Mouse (Mus musculus): ENCODE data around the gene Neil1. TPM values are rescaled to one million over a fixed set of nuclear protein-coding genes. Genes with fewer than 3 reads are reported as not detected.

Gene Neil1
- total and polyA plus RNA-seq, 2 experiments, result 4.0 to 7.2 TPM

- 91% methylated on average over 8 of the region's 8 CpGs for WGBS
- H3K27me3 ChIP-seq (ENCODE audit: control insufficient read depth, insufficient read depth, low read length), result no peaks in the 10 kb centered on the region
Measured at GRCm38 (mm10) chr9:57144830-57145229, 3.3 kb downstream of the Neil1 start.

GRCm38 (mm10) chr9:57143212-57143611 is 4.9 kb downstream of the Neil1 start:
- H3K4me3 ChIP-seq (ENCODE audit: insufficient read depth, low read depth, low read length), result no peak overlapping the region
- no peak overlapping the region for H3K9ac ChIP-seq (ENCODE audit: low read depth, low read length)
- TF ChIP-seq POLR2A (IDR thresholded peaks at IDR 0.05; ENCODE audit: extremely low read depth, insufficient read depth, low read length), result no peak
- no peak for TF ChIP-seq CTCF (IDR thresholded peaks at IDR 0.05; ENCODE audit: low read depth, low read length)
- DNase-seq (ENCODE audit: extremely low read depth, low read depth, low spot score), result no peak
- H3K79me2 ChIP-seq (ENCODE audit: control insufficient read depth, insufficient read depth, low read length), result no peaks in the 10 kb centered on the region
- no peaks in the 10 kb centered on the region; the same call in 1 of the 2 replicates for H3K36me3 ChIP-seq (ENCODE audit: control insufficient read depth, insufficient read depth, low read length)
- H3K4me1 ChIP-seq (ENCODE audit: control insufficient read depth, insufficient read depth, low read length), result 0 out of 2 replicates have a peak, but pooled peaks cover 4% of the 10 kb centered on the region
- no peaks in the 10 kb centered on the region for H3K27me3 ChIP-seq (ENCODE audit: control insufficient read depth, insufficient read depth, low read length)
- no peak overlapping the region for H3K27ac ChIP-seq (replicated peaks; ENCODE audit: insufficient read depth, low read depth, low read length)
- 93% methylated on average over 11 of the region's 11 CpGs for WGBS

More at GRCm38 (mm10) chr9:57144830-57145229, 3.3 kb downstream of the Neil1 start:
- Histone ChIP-seq H3K27ac (replicated peaks; ENCODE audit: insufficient read depth, low read depth, low read length) (no peak overlapping the region), H3K79me2 (ENCODE audit: control insufficient read depth, insufficient read depth, low read length) (no peaks in the 10 kb centered on the region), H3K36me3 (ENCODE audit: control insufficient read depth, insufficient read depth, low read length) (no peaks in the 10 kb centered on the region; the same call in 1 of the 2 replicates), H3K4me3 (ENCODE audit: insufficient read depth, low read depth, low read length) (no peak overlapping the region), H3K4me1 (ENCODE audit: control insufficient read depth, insufficient read depth, low read length) (peaks cover 7% of the 10 kb centered on the region; the same call in 1 of the 2 replicates), H3K9ac (ENCODE audit: low read depth, low read length) (no peak overlapping the region)
- DNase-seq (ENCODE audit: extremely low read depth, low read depth, low spot score), result no peak
- TF ChIP-seq CTCF (IDR thresholded peaks at IDR 0.05; ENCODE audit: low read depth, low read length) (no peak), POLR2A (IDR thresholded peaks at IDR 0.05; ENCODE audit: extremely low read depth, insufficient read depth, low read length) (no peak)

- Histone ChIP-seq H3K27me3 (ENCODE audit: control insufficient read depth, insufficient read depth, low read length) (no peaks in the 10 kb centered on the region), H3K4me3 (ENCODE audit: insufficient read depth, low read depth, low read length) (no peak overlapping the region), H3K27ac (replicated peaks; ENCODE audit: insufficient read depth, low read depth, low read length) (no peak overlapping the region), H3K4me1 (ENCODE audit: control insufficient read depth, insufficient read depth, low read length) (no peaks in the 10 kb centered on the region), H3K79me2 (ENCODE audit: control insufficient read depth, insufficient read depth, low read length) (no peaks in the 10 kb centered on the region), H3K36me3 (ENCODE audit: control insufficient read depth, insufficient read depth, low read length) (no peaks in the 10 kb centered on the region; the same call in 1 of the 2 replicates), H3K9ac (ENCODE audit: low read depth, low read length) (no peak overlapping the region)
- no peak for DNase-seq (ENCODE audit: extremely low read depth, low read depth, low spot score)
- 91% methylated on average over 17 of the region's 17 CpGs for WGBS
- TF ChIP-seq CTCF (IDR thresholded peaks at IDR 0.05; ENCODE audit: low read depth, low read length) (no peak), POLR2A (IDR thresholded peaks at IDR 0.05; ENCODE audit: extremely low read depth, insufficient read depth, low read length) (no peak)
Measured at GRCm38 (mm10) chr9:57141417-57142353, 6.4 kb downstream of the Neil1 start.

GRCm38 (mm10) chr9:57139571-57139970 is 8.5 kb downstream of the Neil1 start:
- Histone ChIP-seq H3K9ac (ENCODE audit: low read depth, low read length) (no peak overlapping the region), H3K79me2 (ENCODE audit: control insufficient read depth, insufficient read depth, low read length) (no peaks in the 10 kb centered on the region), H3K27me3 (ENCODE audit: control insufficient read depth, insufficient read depth, low read length) (no peaks in the 10 kb centered on the region), H3K27ac (replicated peaks; ENCODE audit: insufficient read depth, low read depth, low read length) (no peak overlapping the region), H3K36me3 (ENCODE audit: control insufficient read depth, insufficient read depth, low read length) (peaks cover 4% of the 10 kb centered on the region; the same call in 1 of the 2 replicates), H3K4me3 (ENCODE audit: insufficient read depth, low read depth, low read length) (no peak overlapping the region), H3K4me1 (ENCODE audit: control insufficient read depth, insufficient read depth, low read length) (no peaks in the 10 kb centered on the region)
- TF ChIP-seq CTCF (IDR thresholded peaks at IDR 0.05; ENCODE audit: low read depth, low read length) (no peak), POLR2A (IDR thresholded peaks at IDR 0.05; ENCODE audit: extremely low read depth, insufficient read depth, low read length) (no peak)
- 92% methylated on average over 5 of the region's 5 CpGs for WGBS
- no peak for DNase-seq (ENCODE audit: extremely low read depth, low read depth, low spot score)

- Histone ChIP-seq H3K27me3 (ENCODE audit: control insufficient read depth, insufficient read depth, low read length) (no peaks in the 10 kb centered on the region), H3K36me3 (ENCODE audit: control insufficient read depth, insufficient read depth, low read length) (peaks cover 5% of the 10 kb centered on the region; the same call in 1 of the 2 replicates), H3K27ac (replicated peaks; ENCODE audit: insufficient read depth, low read depth, low read length) (no peak overlapping the region), H3K79me2 (ENCODE audit: control insufficient read depth, insufficient read depth, low read length) (no peaks in the 10 kb centered on the region), H3K4me3 (ENCODE audit: insufficient read depth, low read depth, low read length) (no peak overlapping the region), H3K4me1 (ENCODE audit: control insufficient read depth, insufficient read depth, low read length) (no peaks in the 10 kb centered on the region), H3K9ac (ENCODE audit: low read depth, low read length) (no peak overlapping the region)
- no peak for DNase-seq (ENCODE audit: extremely low read depth, low read depth, low spot score)
- WGBS, result 93% methylated on average over 9 of the region's 9 CpGs
- TF ChIP-seq POLR2A (IDR thresholded peaks at IDR 0.05; ENCODE audit: extremely low read depth, insufficient read depth, low read length) (no peak), CTCF (IDR thresholded peaks at IDR 0.05; ENCODE audit: low read depth, low read length) (no peak)
Measured at GRCm38 (mm10) chr9:57139110-57139509, 9.0 kb downstream of the Neil1 start.

All from liver, adult 2 months (tissue).